Mouse (Mus musculus) left cerebral cortex, postnatal 10 days (tissue): Measurements from ENCODE around the gene BC048562. TPM values are rescaled to one million over a fixed set of nuclear protein-coding genes. Genes with fewer than 3 reads are reported as not detected.
A peak's percentile ranks its signal among the peaks of the same experiment; 100 is the strongest.

Experiments used
- DNase-seq, 2 experiments: peaks; one replicate each; pipeline ENCODE4 v3.0.0; 2021 to 2022; ENCODE audit warnings: low spot score in 2 of 2, mixed read lengths in 1 of 2; ENCODE audit errors: extremely low spot score in 1 of 2
- intact Hi-C: fragments of 180-260 bp; cut with DNase I; formaldehyde crosslinking; loops from one replicate; pipeline ENCODE4 v1.15.1; 2025
- total RNA-seq, 2 experiments: library from RNA; stranded (reverse); gene quantifications; 2 replicates each; pipeline ENCODE4 v1.2.3; 2021

Gene BC048562
- total RNA-seq, 2 experiments from 2014 or later: not detected

GRCm38 (mm10) chr9:108491286-108491580, 55.0 kb downstream of the BC048562 start:
- DNase-seq: no peak
- intact Hi-C loops: no loop called here

- DNase-seq: peak in 1 of 2 experiments; percentile 51
- intact Hi-C loops: no loop called here
Measured at GRCm38 (mm10) chr9:108492043-108492750, 55.9 kb downstream of the BC048562 start.

- DNase-seq: no peak
- intact Hi-C loops: no loop called here
Measured at GRCm38 (mm10) chr9:108493246-108493645, 57.0 kb downstream of the BC048562 start.

- intact Hi-C loops: no loop called here
- DNase-seq: no peak
Measured at GRCm38 (mm10) chr9:108494146-108494825, 58.0 kb downstream of the BC048562 start.

GRCm38 (mm10) chr9:108494905-108495304, 58.6 kb downstream of the BC048562 start:
- no peak for DNase-seq
- intact Hi-C loops: no loop called here

Other genes starting within 250 kb of the BC048562 start
- 100 to 1,000 TPM; 139 to 142 TPM for gene Bsn, start 246.1 kb upstream of the BC048562 start, total RNA-seq
- 100 to 1,000 TPM; 131 to 135 TPM for gene Dag1, start 172.5 kb upstream of the BC048562 start, total RNA-seq
- 100 to 1,000 TPM; 118 to 122 TPM for gene Nicn1, start 146.1 kb upstream of the BC048562 start, total RNA-seq
- 10 to 100 TPM; 22.5 to 23.5 TPM for gene Amt, start 139.6 kb upstream of the BC048562 start, total RNA-seq
- gene Rhoa, start 130.4 kb upstream of the BC048562 start, total RNA-seq: 100 to 1,000 TPM; 209 to 216 TPM
- gene Tcta, start 130.3 kb upstream of the BC048562 start, total RNA-seq: 10 to 100 TPM; 58.0 to 59.3 TPM
- 10 to 100 TPM; 91.2 to 92.6 TPM for gene Gpx1, start 97.6 kb upstream of the BC048562 start, total RNA-seq
- 100 to 1,000 TPM; 122 to 125 TPM for gene Usp4, start 88.6 kb upstream of the BC048562 start, total RNA-seq
- 1 to 10 TPM; 1.4 to 2.1 TPM for gene 1700102P08Rik, start 43.7 kb upstream of the BC048562 start, total RNA-seq
- gene Ccdc36, start 8.0 kb upstream of the BC048562 start, total RNA-seq: under 1 TPM; 0.19 to 0.26 TPM
- gene Ccdc71, start 24.0 kb downstream of the BC048562 start, total RNA-seq: 10 to 100 TPM; 38.7 to 39.6 TPM
- gene Klhdc8b, start 25.1 kb downstream of the BC048562 start, total RNA-seq: 10 to 100 TPM; 32.5 to 35.9 TPM
- gene Lamb2, start 43.3 kb downstream of the BC048562 start, total RNA-seq: 10 to 100 TPM; 29.6 to 34.2 TPM
- 100 to 1,000 TPM; 104 to 114 TPM for gene Usp19, start 54.1 kb downstream of the BC048562 start, total RNA-seq
- gene Qars, start 71.2 kb downstream of the BC048562 start, total RNA-seq: 10 to 100 TPM; 82.9 to 91.8 TPM
- gene Qrich1, start 80.3 kb downstream of the BC048562 start, total RNA-seq: 100 to 1,000 TPM; 125 to 131 TPM
- gene Impdh2, start 123.8 kb downstream of the BC048562 start, total RNA-seq: 10 to 100 TPM; 64.3 to 68.3 TPM
- 10 to 100 TPM; 53.3 to 57.0 TPM for gene Ndufaf3, start 131.0 kb downstream of the BC048562 start, total RNA-seq
- gene Dalrd3, start 133.4 kb downstream of the BC048562 start, total RNA-seq: 10 to 100 TPM; 70.9 to 76.1 TPM
- gene Wdr6, start 142.3 kb downstream of the BC048562 start, total RNA-seq: 100 to 1,000 TPM; 282 TPM
- 10 to 100 TPM; 47.8 to 52.2 TPM for gene P4htm, start 161.2 kb downstream of the BC048562 start, total RNA-seq
- gene Arih2, start 212.9 kb downstream of the BC048562 start, total RNA-seq: 10 to 100 TPM; 46.7 to 48.8 TPM
- 10 to 100 TPM; 15.7 to 16.5 TPM for gene Slc25a20, start 225.6 kb downstream of the BC048562 start, total RNA-seq